Mouse (Mus musculus) lung, postnatal 36 days (tissue): ENCODE measurements around the gene Eif4g2.
A peak's percentile ranks its signal among the peaks of the same experiment; 100 is the strongest.

Experiments
- DNase-seq: peaks from one replicate; pipeline ENCODE4 v3.0.0; 2022; ENCODE audit warnings: mixed read lengths

Gene Eif4g2

DNA sequence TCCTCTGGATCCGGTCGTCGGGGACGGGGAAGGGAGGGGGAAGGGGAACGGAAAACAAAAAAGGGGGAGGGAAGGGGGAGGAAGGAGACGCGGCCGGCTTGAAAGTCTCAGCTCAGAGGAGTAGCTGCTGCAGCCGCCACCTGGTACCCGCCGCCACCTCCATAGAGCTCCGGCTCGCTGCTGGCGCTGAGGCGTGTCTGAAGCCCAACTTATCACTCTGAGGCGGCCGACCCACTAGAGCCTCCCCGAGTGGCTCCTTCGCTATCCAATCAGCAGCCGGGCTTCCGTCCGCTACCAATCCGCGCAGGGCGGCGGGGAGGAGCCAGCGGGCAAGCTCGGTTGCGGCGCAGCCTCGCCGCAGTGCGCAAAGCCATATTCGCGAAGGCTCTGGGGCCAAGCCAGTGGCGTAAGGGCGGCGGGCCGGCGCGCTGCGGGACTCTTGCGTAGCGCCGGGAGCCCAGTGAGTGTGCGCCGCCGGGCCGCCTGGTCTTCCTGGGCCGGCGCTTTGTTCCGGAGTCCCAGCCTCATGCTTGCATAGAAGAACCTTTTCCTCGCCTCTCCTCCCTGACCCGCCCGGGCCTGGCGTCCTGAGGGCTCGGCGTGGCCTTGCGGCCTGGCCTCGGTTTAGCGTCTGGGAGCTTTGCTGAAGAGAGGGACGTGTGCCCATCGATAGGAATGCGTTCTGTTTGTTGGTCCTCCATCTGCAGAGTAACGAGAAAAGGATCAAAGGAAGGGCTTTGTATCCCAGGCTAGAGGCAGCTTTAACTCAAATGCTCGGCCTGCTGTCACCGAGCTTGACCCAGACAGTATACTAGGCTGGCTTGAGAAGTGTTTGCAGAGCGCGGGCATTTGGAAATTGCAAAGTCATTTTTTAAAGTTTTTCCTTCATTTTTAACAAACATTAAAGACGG is at the start of gene Eif4g2:
Eif4g2 (minus strand) TSS at position 209 of the 911 bp plus-strand sequence.
- peak; percentile 99 for DNase-seq

DNA sequence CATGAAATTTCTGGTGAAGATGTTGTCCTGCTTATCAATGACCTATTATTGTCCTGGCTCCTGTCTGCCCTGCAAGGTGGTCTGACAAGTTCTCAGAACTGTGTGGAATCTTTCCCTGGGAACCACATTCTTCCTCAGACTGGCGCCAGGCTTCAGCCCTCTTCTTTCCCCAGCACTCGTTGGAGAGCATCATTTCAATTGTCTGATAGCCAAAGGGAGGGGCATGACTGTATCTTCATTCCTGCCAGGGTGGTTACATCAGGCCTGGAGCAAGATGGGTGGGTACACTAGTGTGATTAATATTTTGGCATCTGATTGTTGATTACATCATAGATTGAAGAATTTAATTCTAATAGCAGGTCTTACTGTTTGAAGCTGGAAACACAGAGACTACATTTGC is 49.8 kb upstream of the Eif4g2 start:
- no peak for DNase-seq

DNA sequence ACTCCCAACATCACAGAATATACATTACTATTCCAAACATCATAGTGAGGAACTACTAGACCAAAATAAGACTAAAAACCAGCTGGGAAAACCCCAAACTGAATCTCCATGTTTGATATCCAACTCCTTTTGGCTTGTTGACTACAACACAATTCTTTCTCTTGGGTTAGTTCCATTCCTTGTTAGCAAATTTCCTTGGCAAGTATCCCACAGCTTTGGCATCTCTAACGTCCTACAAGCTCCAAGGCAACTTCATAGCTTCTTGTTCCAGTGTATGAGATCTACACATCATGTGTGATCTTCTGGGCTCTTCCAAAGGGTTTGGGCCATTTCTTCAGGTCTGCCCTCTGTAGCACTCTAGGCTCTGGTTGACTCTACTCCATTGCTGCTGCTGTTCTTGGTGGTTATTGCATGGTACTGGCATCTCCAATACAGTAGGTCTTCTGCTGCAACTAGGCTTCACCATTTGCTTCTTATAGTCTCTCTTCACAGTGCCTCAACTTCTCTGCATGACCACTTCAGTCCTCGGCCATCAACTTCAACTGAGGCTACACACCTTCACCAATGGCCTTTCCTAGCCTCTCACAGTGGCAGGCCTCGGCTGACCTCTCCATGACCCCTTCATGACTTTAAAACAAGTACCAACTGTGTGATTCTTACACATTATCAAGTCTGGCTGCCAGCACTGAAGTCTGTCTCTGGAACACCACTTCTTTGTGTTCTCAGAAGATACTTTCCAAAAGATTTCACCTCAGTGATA is 44.0 kb upstream of the Eif4g2 start:
- DNase-seq, result no peak

DNA sequence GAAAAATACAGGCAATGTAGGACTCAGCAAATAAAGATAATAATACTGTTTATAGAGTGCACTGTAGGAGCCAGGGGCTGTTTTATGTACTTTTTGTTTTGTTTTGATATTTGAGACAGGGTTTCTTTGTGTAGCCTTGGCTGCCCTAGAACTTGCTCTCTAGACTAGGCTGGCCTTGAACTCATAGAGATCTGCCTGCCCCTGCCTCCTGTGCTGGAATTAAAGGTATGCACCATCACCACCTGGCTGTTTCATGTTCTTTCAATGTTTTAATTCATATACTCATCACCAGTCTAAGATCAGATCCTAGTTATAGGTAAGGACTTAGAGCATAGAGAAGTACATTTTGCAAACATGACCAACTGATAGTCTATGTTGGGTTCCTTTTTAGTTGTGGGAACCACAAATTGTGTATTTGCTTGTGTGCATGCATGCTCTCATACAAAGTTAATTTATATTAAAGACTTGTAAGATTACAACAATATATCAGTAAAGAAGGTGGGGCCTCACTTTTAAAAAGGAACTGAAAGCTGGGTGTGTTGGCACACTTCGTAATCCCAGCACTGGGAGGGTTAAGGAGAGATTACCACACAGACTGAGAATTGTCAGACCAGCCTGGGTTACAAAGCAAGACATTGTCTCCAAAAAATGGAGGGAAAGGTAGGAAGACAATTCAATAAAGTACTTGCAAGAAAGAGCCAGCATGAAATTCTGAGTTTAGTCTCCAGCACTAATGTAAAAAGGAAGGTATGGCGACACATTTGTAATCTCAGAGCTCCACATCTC is 41.1 kb upstream of the Eif4g2 start:
- DNase-seq, result peak; percentile 47

DNA sequence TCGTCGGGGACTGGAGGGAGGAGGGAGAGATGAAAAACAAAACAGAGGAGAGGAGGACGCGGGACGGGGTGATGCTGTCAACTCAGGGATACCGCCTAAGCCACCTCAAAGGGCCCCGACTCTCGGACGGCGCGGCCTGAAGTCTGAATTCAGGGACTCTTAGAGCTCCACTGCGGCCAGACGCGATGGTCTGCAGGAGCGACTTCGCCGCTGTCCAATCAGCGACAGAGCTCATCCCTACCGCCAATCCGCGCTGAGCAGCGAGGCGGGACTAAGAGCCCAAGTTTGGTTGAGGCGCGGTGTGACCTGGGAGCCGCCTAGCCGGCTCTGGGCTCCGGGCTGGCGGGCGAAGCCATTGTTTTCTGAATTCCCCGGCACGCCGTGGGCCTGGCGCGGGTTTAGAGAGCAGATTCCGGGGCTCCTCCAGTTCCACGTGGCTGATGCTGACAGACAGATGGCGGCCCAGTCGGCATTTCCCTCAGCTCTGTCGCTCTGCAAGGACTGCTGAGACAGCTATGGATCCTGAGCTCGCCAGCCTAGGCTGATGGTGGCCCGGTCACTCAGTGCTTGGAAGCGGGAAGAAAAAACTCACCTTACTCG is 39.8 kb upstream of the Eif4g2 start:
- peak; percentile 98 for DNase-seq

DNA sequence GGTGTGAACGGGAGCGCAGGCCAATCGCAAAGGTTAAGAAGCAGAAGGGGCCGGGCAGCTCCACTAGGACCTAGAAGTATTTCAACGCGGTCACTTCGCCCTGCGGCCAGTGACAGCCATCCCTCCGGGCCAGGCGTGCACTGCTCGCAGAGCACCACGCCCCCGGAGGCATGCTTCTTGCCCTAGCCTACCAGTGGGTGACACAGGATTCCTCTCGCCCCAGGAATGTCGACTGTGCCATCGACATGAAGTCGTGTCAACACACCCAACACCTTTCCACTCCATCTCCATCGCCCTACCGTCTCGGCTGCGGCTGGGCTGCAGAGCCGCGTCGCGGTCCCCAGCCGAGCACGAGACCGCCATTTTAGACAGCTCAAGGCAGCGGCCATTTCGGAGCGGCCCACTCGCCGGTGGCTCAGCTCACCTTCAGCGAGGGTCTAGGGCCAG is 39.3 kb upstream of the Eif4g2 start:
- peak; percentile 82 for DNase-seq

DNA sequence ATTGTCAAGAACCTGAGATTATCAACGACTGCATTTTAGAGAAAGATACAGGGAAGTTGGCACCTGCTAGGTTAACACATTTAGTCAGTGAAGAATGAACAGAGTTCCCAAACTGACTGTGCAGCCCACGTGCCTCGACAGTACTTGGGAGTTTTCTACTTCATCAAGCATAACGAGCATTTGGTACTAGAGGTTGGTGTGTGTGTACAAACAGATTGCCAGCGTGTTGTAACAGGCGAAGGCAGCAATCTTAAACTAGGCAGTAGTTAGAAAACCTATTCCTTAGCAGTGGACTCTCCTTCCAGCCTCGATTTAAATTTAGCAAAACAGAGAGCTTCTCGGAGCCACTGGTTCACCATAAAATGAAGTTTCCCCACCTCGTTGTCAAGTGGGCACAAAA is 38.7 kb upstream of the Eif4g2 start:
- peak; percentile 17 for DNase-seq

DNA sequence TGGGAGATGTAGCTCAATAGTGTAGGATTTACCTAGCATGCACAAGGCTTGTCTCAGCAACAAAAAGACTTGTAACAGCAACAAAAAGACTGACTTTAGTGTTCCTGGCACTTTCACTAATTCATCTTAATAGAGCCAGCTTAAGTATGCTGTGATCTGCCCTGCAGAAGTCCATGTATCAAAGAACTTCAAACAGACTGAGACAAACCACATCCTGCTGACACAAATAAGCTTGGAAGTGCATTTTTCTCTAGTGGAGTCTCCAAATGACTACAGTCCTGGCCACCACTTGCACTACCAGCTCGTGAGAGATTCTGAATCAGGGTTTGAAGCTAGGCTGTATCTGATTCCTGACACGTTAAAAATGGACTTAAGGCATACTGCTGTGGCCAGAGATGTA is 26.7 kb upstream of the Eif4g2 start:
- no peak for DNase-seq

DNA sequence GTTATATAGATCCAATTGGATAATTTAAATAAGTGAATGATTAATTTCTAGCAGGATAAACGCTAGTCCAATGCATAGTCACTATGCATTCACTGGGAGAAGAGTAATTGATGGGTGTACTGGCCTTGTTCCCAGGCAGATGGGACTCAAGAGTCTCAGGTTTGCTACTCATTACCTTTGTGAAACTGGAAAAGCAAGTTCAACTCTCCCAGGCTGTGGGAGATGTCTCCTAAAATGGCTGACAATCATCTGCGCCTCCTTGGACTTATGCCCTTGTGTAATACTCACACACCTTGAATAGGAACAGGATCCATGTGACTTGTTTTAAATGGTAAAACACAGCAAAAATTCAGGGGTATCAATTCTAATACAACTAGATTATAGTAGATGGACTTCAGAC is 26.3 kb upstream of the Eif4g2 start:
- DNase-seq, result no peak

DNA sequence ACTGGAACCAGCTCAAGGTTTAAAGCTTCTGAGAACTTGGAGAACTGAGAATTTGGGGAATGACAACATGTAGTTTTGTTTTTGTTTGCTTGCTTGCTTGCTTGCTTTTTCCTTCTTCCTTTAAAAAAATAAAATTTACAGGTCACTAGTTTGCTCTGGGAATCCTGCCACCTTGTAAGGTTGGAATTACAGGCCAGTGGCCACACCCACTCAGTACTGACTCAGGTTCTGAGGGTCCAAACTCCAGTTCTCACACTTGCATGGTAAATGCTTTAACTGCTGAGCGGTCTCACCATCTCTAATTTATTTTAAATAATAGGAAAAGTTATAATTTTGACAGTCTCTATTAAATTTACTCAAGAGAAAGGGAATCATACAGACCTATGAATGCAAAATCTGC is 15.4 kb upstream of the Eif4g2 start:
- DNase-seq, result no peak

DNA sequence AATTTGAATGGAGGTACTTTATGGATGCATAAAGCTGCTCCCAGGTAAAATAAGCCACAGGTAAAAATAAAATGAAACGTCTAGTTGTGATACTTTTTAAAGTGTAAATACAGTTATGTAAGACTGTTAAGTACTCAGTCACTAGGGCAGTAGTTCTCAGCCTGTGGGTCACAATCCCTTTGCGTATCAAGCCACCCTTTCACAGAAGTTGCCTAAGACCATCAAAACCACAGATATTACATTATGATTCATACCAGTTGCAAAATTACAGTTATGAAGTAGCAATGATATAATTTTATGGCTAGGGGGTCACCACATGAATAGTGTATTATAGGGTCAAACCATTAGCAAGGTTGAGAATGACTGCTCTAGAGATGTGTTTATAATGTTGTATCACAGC is 12.3 kb upstream of the Eif4g2 start:
- DNase-seq, result no peak

DNA sequence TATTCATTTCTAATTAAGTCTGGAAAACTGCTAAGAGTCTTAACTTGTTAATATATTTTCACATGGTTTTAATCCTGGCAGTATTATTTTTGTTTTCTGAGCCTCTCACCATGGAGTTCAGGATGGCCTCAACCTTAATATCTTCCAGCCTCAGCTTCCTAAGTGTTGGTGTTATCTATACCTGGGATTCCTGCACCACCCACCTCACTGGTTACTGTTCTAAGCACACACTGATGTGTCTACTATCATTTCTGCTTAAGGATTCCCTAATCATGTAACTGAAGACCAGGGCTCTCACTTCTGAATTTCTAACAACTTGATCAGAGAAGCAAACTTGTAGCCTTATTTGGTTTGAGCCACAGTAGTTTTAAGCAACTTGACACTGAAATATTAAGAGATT is 2.3 kb upstream of the Eif4g2 start:
- DNase-seq, result no peak

DNA sequence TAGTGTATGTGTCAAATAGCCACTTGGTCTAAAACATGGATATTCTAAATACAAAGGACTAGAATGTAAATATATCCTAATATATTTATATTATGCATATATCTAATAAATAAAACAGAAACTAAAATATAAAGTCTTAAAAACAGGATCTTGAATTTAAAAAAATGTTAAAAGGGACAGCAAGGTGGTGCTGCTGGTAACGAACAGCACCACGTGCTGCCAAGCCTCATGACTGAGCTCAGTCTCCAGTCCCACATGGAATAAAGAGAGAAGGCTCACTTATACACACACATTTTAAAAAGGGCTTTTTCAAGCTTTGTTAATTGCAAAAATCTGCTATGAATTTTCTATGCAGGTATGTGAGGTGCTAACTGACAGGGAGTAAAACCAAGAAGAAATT is 1.6 kb upstream of the Eif4g2 start:
- no peak for DNase-seq

DNA sequence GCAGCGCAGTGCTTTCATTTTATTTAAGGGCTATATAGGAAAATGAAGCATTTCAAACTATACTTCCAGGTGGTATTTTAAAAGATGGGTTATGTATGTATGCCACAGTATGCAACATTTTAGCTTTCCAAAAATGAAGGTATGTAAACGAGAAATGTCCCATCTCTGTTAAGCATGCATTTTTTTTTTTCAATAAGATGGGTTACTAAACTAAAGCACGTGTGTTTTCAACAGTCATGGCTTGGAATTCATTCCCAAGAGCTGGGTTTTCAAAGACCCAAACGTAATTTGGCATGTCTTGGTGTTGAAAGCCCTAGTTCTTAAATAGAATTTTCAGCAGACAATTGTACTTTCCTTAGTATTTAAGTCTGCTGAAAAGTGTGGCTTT is 897 bp upstream of the Eif4g2 start:
- DNase-seq, result no peak

DNA sequence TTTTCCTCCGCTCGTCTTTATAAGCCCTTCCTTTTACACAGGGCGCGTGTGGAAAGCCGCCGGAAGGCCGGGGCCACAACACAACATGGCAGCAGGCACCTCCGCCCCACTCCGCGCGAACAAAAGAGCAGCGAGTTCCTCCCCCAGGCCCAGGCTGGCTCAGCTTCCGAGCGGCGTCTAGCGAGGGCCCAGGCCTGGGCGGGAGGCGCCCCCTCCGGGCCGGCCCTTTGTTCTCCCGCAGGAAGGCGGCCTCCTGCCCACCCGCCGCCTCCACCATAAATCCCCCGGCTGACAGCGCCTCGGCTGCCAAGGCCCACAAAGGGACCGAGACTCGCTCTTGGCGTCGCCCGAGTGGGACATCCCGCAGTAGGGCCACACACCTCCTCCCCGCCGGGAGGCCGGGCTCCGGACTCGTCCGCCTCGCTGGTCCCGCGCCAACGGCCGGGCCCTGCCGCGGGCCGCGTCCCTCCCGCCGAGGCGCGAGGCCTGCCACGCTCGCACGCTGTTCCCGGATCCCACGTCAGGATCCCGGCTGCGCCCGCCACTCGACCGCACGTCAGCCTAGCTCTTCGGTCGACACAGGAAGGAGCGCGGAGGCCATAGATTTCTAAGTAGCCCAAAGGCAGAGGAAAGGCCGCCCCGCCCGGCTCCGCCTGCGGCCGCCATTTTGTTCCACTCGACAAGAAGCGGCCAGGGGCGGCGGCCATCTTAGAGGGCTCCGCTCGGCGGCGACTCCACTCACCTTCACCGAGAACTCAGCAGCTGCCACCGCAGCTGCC is 598 bp downstream of the Eif4g2 start:
- peak; percentile 92 for DNase-seq

DNA sequence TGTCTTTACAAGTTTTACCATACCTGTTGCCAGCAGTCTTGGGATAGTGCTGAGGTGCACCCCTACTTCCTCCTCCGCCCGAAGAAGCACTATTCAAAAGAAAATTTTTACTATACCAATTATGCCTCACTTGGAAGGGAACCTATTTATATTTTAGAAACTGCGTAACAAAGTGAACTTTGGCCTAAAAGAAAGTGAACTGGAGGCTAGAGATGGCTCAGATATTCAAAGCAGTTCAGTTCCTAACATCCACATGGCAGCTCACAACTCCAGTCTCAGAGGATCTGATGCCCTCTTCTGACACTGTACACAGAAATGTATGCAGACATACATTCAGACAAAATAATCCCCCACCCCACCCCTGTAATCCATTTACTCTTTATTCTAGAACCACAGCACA is 2.0 kb downstream of the Eif4g2 start:
- DNase-seq, result no peak

DNA sequence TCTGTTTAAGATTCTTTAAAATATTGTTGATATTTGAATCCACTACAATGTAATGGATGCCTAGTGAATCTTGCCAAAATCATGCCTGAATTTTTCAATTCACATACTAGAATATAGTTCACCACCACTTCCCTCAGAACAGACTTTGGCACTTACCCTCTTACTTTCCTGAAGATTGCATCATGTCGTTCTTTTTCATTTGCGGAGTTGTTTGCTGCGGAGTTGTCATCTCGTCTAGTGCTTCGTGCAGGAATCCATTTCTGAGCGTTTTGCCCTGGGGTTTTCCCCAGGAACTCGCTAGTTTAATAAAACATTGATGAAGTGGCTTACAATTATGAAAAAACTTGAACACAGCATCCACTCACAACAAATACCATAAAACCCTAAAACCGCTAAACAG is 2.8 kb downstream of the Eif4g2 start:
- DNase-seq, result no peak

DNA sequence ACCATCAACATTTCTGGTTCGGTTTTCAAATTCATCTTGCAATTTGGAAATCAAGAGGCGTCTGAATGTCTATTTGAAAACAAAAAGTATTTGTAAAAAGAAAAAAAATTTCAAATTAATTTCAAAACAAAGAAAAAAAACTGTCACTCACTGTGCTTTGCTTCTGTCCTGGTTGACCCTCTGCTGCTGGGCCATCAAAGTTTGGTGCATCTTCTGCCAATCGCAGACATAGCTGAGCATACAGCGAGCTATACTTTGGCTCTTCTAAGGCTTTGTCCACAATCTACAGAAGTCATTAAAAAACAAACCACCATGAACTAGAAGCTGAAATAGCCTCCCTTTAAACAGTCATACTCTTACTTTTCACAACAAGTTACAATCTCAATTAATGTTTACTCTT is 4.6 kb downstream of the Eif4g2 start:
- DNase-seq, result no peak

DNA sequence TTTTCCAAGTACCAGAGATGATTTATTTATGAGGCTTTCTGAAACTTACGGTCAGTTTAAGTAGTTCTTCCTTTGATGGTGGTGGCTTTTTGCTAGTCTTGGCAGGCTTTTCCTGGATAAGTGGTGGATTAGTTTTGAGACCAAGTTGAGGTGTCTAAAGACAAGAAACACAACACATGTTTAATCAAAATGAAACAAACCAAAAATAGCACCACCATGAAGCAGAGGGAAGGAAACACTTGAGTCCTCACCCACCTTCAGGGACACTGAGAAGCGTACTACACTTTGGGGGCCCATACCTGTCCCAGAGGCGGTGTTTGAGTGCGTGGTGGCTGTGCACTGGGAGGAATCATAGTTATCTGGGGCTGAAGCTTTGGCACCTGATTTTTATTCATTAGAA is 7.5 kb downstream of the Eif4g2 start:
- no peak for DNase-seq

DNA sequence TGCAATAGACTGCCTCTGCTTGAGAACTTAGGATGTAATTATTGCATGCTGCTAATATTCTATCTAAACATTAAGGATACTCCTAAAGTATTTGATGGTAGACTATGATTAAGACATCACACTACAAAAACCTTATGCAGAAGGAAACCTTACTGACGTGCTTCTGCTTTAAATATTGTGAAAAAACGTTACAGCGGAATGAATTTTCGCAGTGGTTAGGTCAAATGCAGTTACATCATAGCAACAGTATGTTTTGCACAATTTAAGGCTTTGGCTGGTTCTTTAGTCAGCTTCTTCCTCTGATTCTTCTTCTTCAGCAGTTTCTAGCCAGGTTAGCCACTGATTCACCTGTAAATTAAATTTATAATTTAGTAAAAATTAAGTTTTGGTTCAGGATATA is 10.4 kb downstream of the Eif4g2 start:
- DNase-seq, result no peak

DNA sequence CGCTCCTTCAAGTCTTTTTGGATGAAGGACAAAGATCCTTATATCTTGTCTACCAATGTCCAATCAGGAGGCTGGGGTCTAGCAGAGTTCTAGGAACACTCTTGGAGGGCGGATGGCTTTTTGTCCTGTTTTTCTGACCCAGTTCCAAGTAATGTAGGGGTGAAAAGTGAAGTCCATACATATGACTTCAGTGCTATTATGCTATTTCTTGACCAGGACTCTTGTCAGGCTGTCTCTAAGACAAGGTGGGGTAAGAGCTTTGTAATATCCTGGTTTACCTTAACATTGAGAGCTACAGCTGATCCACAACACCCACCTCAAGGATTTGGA is 12.7 kb downstream of the Eif4g2 start:
- DNase-seq, result no peak

DNA sequence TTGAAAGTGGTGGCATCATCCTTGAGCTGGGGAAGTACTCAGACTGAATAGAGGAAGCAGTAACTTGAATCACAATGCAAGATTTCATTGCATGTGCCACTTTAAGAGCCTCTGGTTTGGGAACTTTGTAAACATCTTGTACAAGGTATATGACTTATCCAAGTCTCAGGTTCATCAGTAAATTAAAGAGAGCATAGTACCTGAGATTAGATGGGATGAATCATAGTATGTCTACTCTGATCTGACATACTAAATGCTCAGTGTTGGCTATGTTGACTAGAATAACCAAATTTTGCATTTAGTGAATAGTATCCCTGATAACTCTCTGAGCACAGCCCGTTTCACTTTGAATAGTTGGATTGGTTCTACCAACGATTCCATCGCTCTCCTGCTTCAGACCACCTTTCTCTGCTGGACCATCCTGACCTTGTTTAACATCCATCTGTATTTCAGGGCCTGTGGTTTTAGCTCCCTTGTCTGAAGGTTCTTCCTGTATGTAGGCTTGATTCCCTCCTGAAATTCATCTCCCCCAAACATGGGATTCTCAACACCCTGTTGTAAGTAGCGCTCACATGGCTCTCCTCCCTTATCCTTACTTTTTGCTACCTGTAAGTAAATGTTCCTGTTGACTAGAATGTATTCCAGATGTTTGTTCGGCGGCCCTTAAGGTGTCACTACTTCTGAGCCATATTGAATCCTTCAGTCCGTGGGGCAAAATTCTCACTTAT is 13.2 kb downstream of the Eif4g2 start:
- no peak for DNase-seq
